Comparison of ENCODE assay signal across 15 mouse cellular contexts in genomic region chr4:137492563-137492962, GRCm38 (mm10). TPM values are rescaled to one million over a fixed set of nuclear protein-coding genes. Genes with fewer than 3 reads are reported as not detected.
DNase-seq lines count a peak whose midpoint lies in the region; ATAC-seq lines count a peak whose summit lies in the region.
"Had no signal": no experiment of that assay in that cellular context is flagged by ENCODE, and none has a peak within 500 bp of the region (broad histone marks: within the 10 kb centered on the region; RNA-seq: fewer than 3 reads in every experiment).

No protein-coding gene starts in this region.

- no peak for DNase-seq in forebrain, embryonic 11.5 days (ENCODE audit: low spot score)
- no peak for DNase-seq in liver, embryonic 11.5 days (ENCODE audit: low spot score)
- no peak for DNase-seq in urinary bladder, postnatal 25 days (ENCODE audit: low spot score)
- DNase-seq: cerebellum, adult 9-10 months had no signal

- H3K4me2 ChIP-seq in forebrain, embryonic 11.5 days (ENCODE audit: low read depth, low read length, severe bottlenecking): no peak overlapping the region
- H3K4me2 ChIP-seq in forebrain, embryonic 16.5 days (ENCODE audit: low read length): no peak overlapping the region
- H3K4me2 ChIP-seq in kidney, embryonic 16.5 days (replicated peaks; ENCODE audit: low read depth, low read length): no peak overlapping the region
- H3K4me2 ChIP-seq in kidney, embryonic 14.5 days (replicated peaks; ENCODE audit: low read depth, low read length): no peak overlapping the region
- no peak overlapping the region for H3K4me2 ChIP-seq in limb, embryonic 13.5 days (replicated peaks)
- no peak overlapping the region for H3K4me2 ChIP-seq in liver, embryonic 11.5 days

- peaks cover 26% of the 10 kb centered on the region for H3K4me1 ChIP-seq in forebrain, embryonic 11.5 days (replicated peaks; ENCODE audit: control insufficient read depth, insufficient read depth, low read length)
- peaks cover 16% of the 10 kb centered on the region for H3K4me1 ChIP-seq in forebrain, embryonic 16.5 days (replicated peaks; ENCODE audit: control insufficient read depth, insufficient read depth, low read length)
- peaks cover 59% of the 10 kb centered on the region for H3K4me1 ChIP-seq in kidney, embryonic 16.5 days (ENCODE audit: insufficient read depth, low read length)
- peaks cover 66% of the 10 kb centered on the region for H3K4me1 ChIP-seq in kidney, embryonic 14.5 days (ENCODE audit: control insufficient read depth, insufficient read depth, low read length)
- H3K4me1 ChIP-seq in brown adipose tissue, adult 24 weeks (ENCODE audit: control insufficient read depth, insufficient read depth, insufficient read length, low read length): peaks cover 64% of the 10 kb centered on the region
- H3K4me1 ChIP-seq in limb, embryonic 13.5 days: peaks cover 71% of the 10 kb centered on the region
- H3K4me1 ChIP-seq in liver, embryonic 11.5 days (replicated peaks; ENCODE audit: control insufficient read depth, insufficient read depth, low read length): peaks cover 35% of the 10 kb centered on the region

- H3K27me3 ChIP-seq in forebrain, embryonic 11.5 days (ENCODE audit: control insufficient read depth, insufficient read depth, low read length): no peaks in the 10 kb centered on the region
- H3K27me3 ChIP-seq in forebrain, embryonic 16.5 days (replicated peaks; ENCODE audit: control insufficient read depth, insufficient read depth, low read length): no peaks in the 10 kb centered on the region
- H3K27me3 ChIP-seq in kidney, embryonic 16.5 days (ENCODE audit: insufficient read depth, low read length): no peaks in the 10 kb centered on the region
- H3K27me3 ChIP-seq in kidney, embryonic 14.5 days (ENCODE audit: control insufficient read depth, insufficient read depth, low read length): no peaks in the 10 kb centered on the region
- H3K27me3 ChIP-seq in limb, embryonic 13.5 days: no peaks in the 10 kb centered on the region
- no peaks in the 10 kb centered on the region for H3K27me3 ChIP-seq in liver, embryonic 11.5 days (replicated peaks; ENCODE audit: control insufficient read depth, insufficient read depth, low read length)

- no peak overlapping the region for H3K4me3 ChIP-seq in forebrain, embryonic 11.5 days (ENCODE audit: low read depth, low read length)
- no peak overlapping the region for H3K4me3 ChIP-seq in forebrain, embryonic 16.5 days (replicated peaks; ENCODE audit: low read length)
- no peak overlapping the region for H3K4me3 ChIP-seq in kidney, embryonic 16.5 days (ENCODE audit: low read length)
- no peak overlapping the region for H3K4me3 ChIP-seq in kidney, embryonic 14.5 days (ENCODE audit: low read length)
- no peak overlapping the region for H3K4me3 ChIP-seq in brown adipose tissue, adult 24 weeks (ENCODE audit: insufficient read depth, low read depth, low read length)
- no peak overlapping the region for H3K4me3 ChIP-seq in limb, embryonic 13.5 days
- no peak overlapping the region for H3K4me3 ChIP-seq in liver, embryonic 11.5 days (ENCODE audit: low read depth, low read length)

- no peak for ATAC-seq in forebrain, embryonic 11.5 days (replicated peaks; ENCODE audit: low FRiP score)
- ATAC-seq in forebrain, embryonic 16.5 days: no peak
- ATAC-seq in kidney, embryonic 16.5 days (ENCODE audit: low FRiP score, low TSS enrichment): no peak
- ATAC-seq in kidney, embryonic 14.5 days (ENCODE audit: low FRiP score, low TSS enrichment): no peak
- ATAC-seq in limb, embryonic 13.5 days (ENCODE audit: low FRiP score, low read depth): no peak
- no peak for ATAC-seq in liver, embryonic 11.5 days (replicated peaks; ENCODE audit: low FRiP score)
- ATAC-seq: intestine, postnatal 0 days had no signal

- no peaks in the 10 kb centered on the region for H3K9me3 ChIP-seq in forebrain, embryonic 11.5 days (ENCODE audit: control insufficient read depth, low read length)
- no peaks in the 10 kb centered on the region for H3K9me3 ChIP-seq in forebrain, embryonic 16.5 days (ENCODE audit: control insufficient read depth, low read length)
- H3K9me3 ChIP-seq in kidney, embryonic 16.5 days (ENCODE audit: low read length): no peaks in the 10 kb centered on the region
- H3K9me3 ChIP-seq in kidney, embryonic 14.5 days (ENCODE audit: control insufficient read depth, low read length): no peaks in the 10 kb centered on the region
- no peaks in the 10 kb centered on the region for H3K9me3 ChIP-seq in limb, embryonic 13.5 days
- H3K9me3 ChIP-seq in liver, embryonic 11.5 days (ENCODE audit: control insufficient read depth, low read length): no peaks in the 10 kb centered on the region

- 0 out of 2 replicates have a peak overlapping the region, but pooled peaks have one; percentile 10 for H3K27ac ChIP-seq in forebrain, embryonic 11.5 days (ENCODE audit: low read depth, low read length)
- H3K27ac ChIP-seq in forebrain, embryonic 16.5 days (ENCODE audit: low read length): no peak overlapping the region
- peak overlapping the region; percentile 30; the same call in 1 of the 2 replicates for H3K27ac ChIP-seq in kidney, embryonic 16.5 days (ENCODE audit: low read length)
- H3K27ac ChIP-seq in kidney, embryonic 14.5 days (ENCODE audit: low read depth, low read length): no peak overlapping the region; the same call in 1 of the 2 replicates
- H3K27ac ChIP-seq in brown adipose tissue, adult 24 weeks (replicated peaks; ENCODE audit: low read depth, low read length): peak overlapping the region; percentile 37
- peak overlapping the region; percentile 28; the same call in 1 of the 2 replicates for H3K27ac ChIP-seq in limb, embryonic 13.5 days
- no peak overlapping the region for H3K27ac ChIP-seq in liver, embryonic 11.5 days (ENCODE audit: low read depth, low read length)
- H3K27ac ChIP-seq: macrophage had no signal

- no peak overlapping the region for H3K9ac ChIP-seq in forebrain, embryonic 11.5 days (ENCODE audit: low read length)
- no peak overlapping the region for H3K9ac ChIP-seq in forebrain, embryonic 16.5 days (replicated peaks; ENCODE audit: low read depth, low read length)
- H3K9ac ChIP-seq in kidney, embryonic 16.5 days (replicated peaks; ENCODE audit: low read length): no peak overlapping the region
- H3K9ac ChIP-seq in kidney, embryonic 14.5 days (ENCODE audit: low read depth, low read length): no peak overlapping the region
- no peak overlapping the region for H3K9ac ChIP-seq in limb, embryonic 13.5 days
- H3K9ac ChIP-seq in liver, embryonic 11.5 days (ENCODE audit: low read depth, low read length): no peak overlapping the region

- 84% methylated on average over 11 of the region's 11 CpGs for WGBS in forebrain, embryonic 11.5 days
- 66% methylated on average over 11 of the region's 11 CpGs for whole genome bisulfite sequencing in forebrain, embryonic 16.5 days
- 82% methylated on average over 11 of the region's 11 CpGs for WGBS in kidney, embryonic 16.5 days
- WGBS in kidney, embryonic 14.5 days: 82% methylated on average over 11 of the region's 11 CpGs
- 67% methylated on average over 11 of the region's 11 CpGs for WGBS in limb, embryonic 13.5 days
- 84% methylated on average over 11 of the region's 11 CpGs for WGBS in liver, embryonic 11.5 days

- H3K36me3 ChIP-seq in forebrain, embryonic 11.5 days (ENCODE audit: control insufficient read depth, insufficient read depth, low read length): no peaks in the 10 kb centered on the region
- H3K36me3 ChIP-seq in forebrain, embryonic 16.5 days (ENCODE audit: control insufficient read depth, insufficient read depth): no peaks in the 10 kb centered on the region
- H3K36me3 ChIP-seq in kidney, embryonic 16.5 days (ENCODE audit: insufficient read depth, low read length): no peaks in the 10 kb centered on the region
- no peaks in the 10 kb centered on the region for H3K36me3 ChIP-seq in kidney, embryonic 14.5 days (ENCODE audit: control insufficient read depth, insufficient read depth, low read length)
- H3K36me3 ChIP-seq in limb, embryonic 13.5 days: 0 out of 2 replicates have a peak, but pooled peaks cover 5% of the 10 kb centered on the region
- H3K36me3 ChIP-seq in liver, embryonic 11.5 days (ENCODE audit: control insufficient read depth, insufficient read depth, low read length): no peaks in the 10 kb centered on the region

RNA-seq across cellular contexts. Expression of gene Hspg2, which starts 24.0 kb away (rescaled TPM):
- 21.0 and 21.3 TPM in 2 replicates for polyA plus RNA-seq in forebrain, embryonic 11.5 days (2014; fragmentation: Nextera tagmentation; extraction: Ambion mirVana)
- polyA plus RNA-seq in forebrain, embryonic 16.5 days (2015; fragmentation: Nextera tagmentation; extraction: Ambion mirVana): 3.2 and 4.9 TPM in 2 replicates
- 39.6 and 41.7 TPM in 2 replicates for polyA plus RNA-seq in kidney, embryonic 16.5 days (2015; fragmentation: Nextera tagmentation; extraction: Ambion mirVana)
- polyA plus RNA-seq in kidney, embryonic 14.5 days (2014; fragmentation: Nextera tagmentation; extraction: Ambion mirVana): 39.6 and 56.2 TPM in 2 replicates
- 32.5 and 49.7 TPM in 2 replicates for polyA plus RNA-seq in brown adipose tissue, adult 24 weeks (2012; ENCODE audit: insufficient read depth, insufficient read length, missing spikeins)
- polyA plus RNA-seq in limb, embryonic 13.5 days (2015; fragmentation: Nextera tagmentation; extraction: Ambion mirVana): 29.4 and 29.6 TPM in 2 replicates
- 19.9 and 20.8 TPM in 2 replicates for polyA plus RNA-seq in liver, embryonic 11.5 days (2014; fragmentation: Nextera tagmentation; extraction: Ambion mirVana)

RNA-seq across cellular contexts. Expression of gene 1700013G24Rik, which starts 39.5 kb away (rescaled TPM):
- not detected in 2 replicates for polyA plus RNA-seq in forebrain, embryonic 11.5 days (2014; fragmentation: Nextera tagmentation; extraction: Ambion mirVana)
- not detected in 2 replicates for polyA plus RNA-seq in forebrain, embryonic 16.5 days (2015; fragmentation: Nextera tagmentation; extraction: Ambion mirVana)
- polyA plus RNA-seq in kidney, embryonic 16.5 days (2015; fragmentation: Nextera tagmentation; extraction: Ambion mirVana): not detected in 2 replicates
- polyA plus RNA-seq in kidney, embryonic 14.5 days (2014; fragmentation: Nextera tagmentation; extraction: Ambion mirVana): not detected in 2 replicates
- not detected in 2 replicates for polyA plus RNA-seq in brown adipose tissue, adult 24 weeks (2012; ENCODE audit: insufficient read depth, insufficient read length, missing spikeins)
- polyA plus RNA-seq in limb, embryonic 13.5 days (2015; fragmentation: Nextera tagmentation; extraction: Ambion mirVana): 0.18 TPM in 1 of 2 replicates, not detected in the other
- not detected in 2 replicates for polyA plus RNA-seq in liver, embryonic 11.5 days (2014; fragmentation: Nextera tagmentation; extraction: Ambion mirVana)
- polyA plus RNA-seq: embryonic facial prominence, embryonic 11.5 days; hindbrain, embryonic 11.5 days; intestine, postnatal 0 days; liver, adult 2 months; macrophage; stomach, embryonic 16.5 days had no signal

Comparison
In these comparisons a context has a peak if more than half of its experiments do, and no peak if none do; other contexts are left out.
1. H3K27ac ChIP-seq: peak in forebrain, embryonic 11.5 days (single experiment), kidney, embryonic 16.5 days (single experiment), brown adipose tissue, adult 24 weeks (single experiment) and limb, embryonic 13.5 days (single experiment); none in forebrain, embryonic 16.5 days (single experiment), kidney, embryonic 14.5 days (single experiment) and liver, embryonic 11.5 days (single experiment).